Comparison of ENCODE assay signal across 8 mouse cellular contexts in genomic region chr13:67779265-67780221, GRCm38 (mm10). TPM values are rescaled to one million over a fixed set of nuclear protein-coding genes. Genes with fewer than 3 reads are reported as not detected.
DNase-seq lines count a peak whose midpoint lies in the region; ATAC-seq lines count a peak whose summit lies in the region.

Gene Zfp493 (plus strand): TSS chr13:67779693.

- DNase-seq in T-cell, adult 2 months (ENCODE audit: low spot score), result peak; percentile 65
- peak; percentile 61 to 82 for DNase-seq in cerebellum, postnatal 14 days
- DNase-seq in frontal cortex, postnatal 36 days (ENCODE audit: low spot score in 2 of 2), result peak; percentile 58 to 84
- DNase-seq in layer of hippocampus, postnatal 36 days, result peak; percentile 60 to 69
- DNase-seq in lung, postnatal 25 days (ENCODE audit: low spot score), result peak; percentile 86
- DNase-seq in retina, adult 2 months (ENCODE audit: low read depth, low spot score), result peak; percentile 68
- peak; percentile 44 to 47 for DNase-seq in thymus, postnatal 36 days

- peak within 1 kb of the TSS; percentile 75 for H3K4me2 ChIP-seq in hindbrain, embryonic 15.5 days

- no peaks in the 10 kb centered on the region for H3K27me3 ChIP-seq in hindbrain, embryonic 15.5 days

- H3K36me3 ChIP-seq in hindbrain, embryonic 15.5 days, result no peaks in the 10 kb centered on the region

- H3K9me3 ChIP-seq in hindbrain, embryonic 15.5 days, result no peaks in the 10 kb centered on the region

- peaks cover 4% of the 10 kb centered on the region for H3K4me1 ChIP-seq in hindbrain, embryonic 15.5 days (replicated peaks)

- H3K4me3 ChIP-seq in hindbrain, embryonic 15.5 days, result peak within 1 kb of the TSS; percentile 72

- peak within 1 kb of the TSS; percentile 69 for H3K9ac ChIP-seq in hindbrain, embryonic 15.5 days

- WGBS in hindbrain, embryonic 15.5 days, result 7% methylated on average over 26 of the region's 26 CpGs

- ATAC-seq in hindbrain, embryonic 15.5 days (ENCODE audit: low FRiP score, low read depth), result peak; percentile 98

- H3K27ac ChIP-seq in hindbrain, embryonic 15.5 days (replicated peaks), result peak within 1 kb of the TSS; percentile 52; the same call in 1 of the 2 replicates

RNA-seq across cellular contexts. Expression of gene Zfp493, which starts in this region (rescaled TPM):
- polyA plus RNA-seq in hindbrain, embryonic 15.5 days (2015; fragmentation: Nextera tagmentation; extraction: Ambion mirVana), result 3.6 and 3.7 TPM in 2 replicates
- 1 to 10 TPM; 4.3 to 5.5 TPM for total RNA-seq in layer of hippocampus, postnatal 36 days (2021)

Comparison
In these comparisons a context has a peak if more than half of its experiments do, and no peak if none do; other contexts are left out.
1. Peak in every context shown above with its lines: DNase-seq, ATAC-seq, H3K4me3 ChIP-seq and H3K27ac ChIP-seq.